Mouse (Mus musculus) adrenal gland, postnatal 25 days (tissue): ENCODE data around the gene Stard7. TPM values are rescaled to one million over a fixed set of nuclear protein-coding genes. Genes with fewer than 3 reads are reported as not detected.

ENCODE experiments used
- DNase-seq: peaks from one replicate; pipeline ENCODE4 v3.0.0; 2021; ENCODE audit warnings: mixed read lengths
- total RNA-seq: library from RNA; stranded (reverse); gene quantifications from 2 replicates; pipeline ENCODE4 v1.2.3, GENCODE M21; 2021

The Stard7 gene
- total RNA-seq, 1 experiment from 2014 or later, result 117 TPM

DNA sequence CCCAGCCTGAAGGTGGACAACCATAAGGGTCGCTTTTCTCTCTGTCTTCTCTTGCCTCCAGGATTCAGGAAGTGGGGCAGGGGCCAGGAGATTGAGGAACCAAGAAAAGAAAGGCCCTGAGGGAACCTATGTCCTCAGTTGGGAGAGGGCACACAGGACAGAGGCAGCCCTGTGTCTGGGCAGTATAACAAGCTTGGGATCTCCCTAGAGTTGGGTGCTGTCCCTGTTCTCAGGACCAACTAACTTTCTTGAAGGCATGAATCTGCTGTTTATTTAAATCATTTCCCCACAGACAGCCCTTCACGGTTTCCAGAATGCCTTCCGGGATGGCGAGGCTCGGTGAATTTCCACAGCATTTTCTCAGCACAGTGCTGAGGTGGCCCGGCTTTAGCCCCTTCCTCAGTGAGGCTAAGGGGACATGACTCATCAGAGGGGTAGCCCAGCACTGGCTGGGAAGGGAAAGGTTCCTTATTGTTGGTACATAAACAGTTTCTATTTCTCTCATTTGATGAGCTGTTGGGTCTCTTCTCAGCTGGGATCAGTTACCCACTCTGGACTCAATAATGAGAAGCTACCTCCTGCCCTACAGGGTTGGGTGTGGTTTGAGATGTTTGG lies 52.8 kb downstream of the Stard7 start:
- no peak for DNase-seq

GRCm38 (mm10) chr2:127323667-127324066 lies 53.6 kb downstream of the Stard7 start:
- DNase-seq, result no peak

- no peak for DNase-seq
These were observed 54.4 kb downstream of the Stard7 start for GRCm38 (mm10) chr2:127324456-127324855.

- no peak for DNase-seq
These were observed 58.3 kb downstream of the Stard7 start for GRCm38 (mm10) chr2:127328090-127328851.

DNA sequence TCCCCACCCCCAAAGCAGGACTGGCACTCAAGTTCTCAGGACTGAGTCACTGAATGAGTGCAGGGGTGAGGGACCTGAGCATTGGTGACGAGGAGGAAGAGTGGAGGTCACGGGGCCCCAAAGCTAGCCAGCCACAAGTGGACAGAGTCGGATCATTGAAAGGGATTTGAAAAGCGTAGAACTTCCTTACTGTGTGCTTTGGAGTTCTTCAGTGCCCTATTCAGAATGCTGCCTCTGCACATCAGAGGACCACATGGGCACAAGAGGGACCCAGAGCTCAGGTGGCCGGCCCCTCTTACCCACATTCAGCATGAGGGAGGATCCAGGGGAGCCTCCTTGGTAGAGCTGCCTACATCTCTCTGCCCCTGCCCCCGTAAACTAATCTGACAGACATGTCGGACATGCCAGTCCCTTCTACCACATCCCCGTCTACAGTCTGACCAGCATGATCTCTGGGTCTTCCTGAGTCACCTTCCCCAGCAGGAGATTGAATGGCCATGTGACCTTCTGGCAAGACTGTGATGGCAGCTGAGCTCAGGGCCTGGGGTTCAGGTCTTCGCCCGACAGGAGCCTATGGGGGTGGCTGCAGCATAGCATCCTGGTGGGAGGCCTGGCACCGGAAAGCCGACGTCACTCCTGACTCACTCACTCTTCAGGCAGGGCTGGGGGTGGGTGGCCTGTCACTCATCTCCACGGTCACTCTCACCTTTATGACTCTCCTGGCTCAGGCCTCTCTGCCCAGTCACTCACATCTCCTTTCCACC lies 63.0 kb downstream of the Stard7 start:
- DNase-seq, result no peak

DNA sequence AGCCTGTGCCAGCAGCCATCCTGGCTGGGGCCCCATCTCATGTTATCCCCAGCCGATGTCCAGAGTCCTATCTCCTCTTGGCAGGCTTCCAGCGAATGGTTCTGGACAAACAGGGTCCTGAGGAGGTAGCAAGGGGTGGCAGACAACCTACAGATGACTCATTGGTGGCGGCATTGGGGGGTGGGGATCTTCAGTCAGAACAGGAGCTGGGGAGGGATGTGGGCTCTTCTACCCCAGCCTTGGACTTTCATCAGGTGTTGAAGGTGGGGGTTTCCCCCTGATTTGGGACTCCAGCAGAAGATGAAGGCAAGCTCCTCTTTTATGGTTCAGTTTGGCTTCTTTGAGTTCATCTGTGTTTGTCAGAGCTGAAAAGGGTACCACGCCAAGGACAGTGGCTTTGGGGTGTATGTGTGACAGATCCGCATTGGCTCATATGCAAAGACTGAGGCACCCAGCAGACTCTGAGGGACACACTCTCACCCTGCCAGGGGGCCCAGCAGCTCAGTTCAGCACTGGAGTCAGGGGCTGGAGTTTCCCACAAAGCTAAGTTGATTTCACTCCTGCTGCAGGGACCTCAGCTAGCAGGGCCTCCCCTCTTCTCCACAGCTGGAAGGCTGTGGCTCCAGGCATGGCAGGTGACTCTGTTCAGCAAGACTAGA lies 64.1 kb downstream of the Stard7 start:
- DNase-seq, result no peak

DNA sequence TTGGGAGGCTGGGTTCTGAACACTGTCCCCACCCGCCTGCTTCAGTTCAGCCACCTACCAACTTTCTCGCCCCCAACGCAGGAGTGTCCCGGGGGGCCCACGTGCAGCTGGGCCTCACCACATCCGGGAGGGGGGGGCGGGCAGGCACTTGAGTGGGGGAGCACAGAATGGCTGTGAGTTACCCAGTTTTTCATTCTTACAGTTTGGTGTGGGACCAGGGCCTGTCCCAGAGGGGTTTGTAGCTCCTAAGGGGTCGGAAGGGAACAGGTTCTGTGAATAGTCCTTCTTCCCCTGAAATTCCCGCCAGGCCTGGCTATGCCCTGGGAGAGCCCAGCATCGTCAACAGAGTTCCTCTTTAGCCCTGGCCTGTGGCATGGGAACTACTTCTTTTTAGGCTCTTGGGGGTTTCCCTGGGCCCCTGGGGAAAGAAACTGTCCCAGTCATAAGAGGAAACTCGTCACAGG lies 65.1 kb downstream of the Stard7 start:
- DNase-seq, result no peak

DNA sequence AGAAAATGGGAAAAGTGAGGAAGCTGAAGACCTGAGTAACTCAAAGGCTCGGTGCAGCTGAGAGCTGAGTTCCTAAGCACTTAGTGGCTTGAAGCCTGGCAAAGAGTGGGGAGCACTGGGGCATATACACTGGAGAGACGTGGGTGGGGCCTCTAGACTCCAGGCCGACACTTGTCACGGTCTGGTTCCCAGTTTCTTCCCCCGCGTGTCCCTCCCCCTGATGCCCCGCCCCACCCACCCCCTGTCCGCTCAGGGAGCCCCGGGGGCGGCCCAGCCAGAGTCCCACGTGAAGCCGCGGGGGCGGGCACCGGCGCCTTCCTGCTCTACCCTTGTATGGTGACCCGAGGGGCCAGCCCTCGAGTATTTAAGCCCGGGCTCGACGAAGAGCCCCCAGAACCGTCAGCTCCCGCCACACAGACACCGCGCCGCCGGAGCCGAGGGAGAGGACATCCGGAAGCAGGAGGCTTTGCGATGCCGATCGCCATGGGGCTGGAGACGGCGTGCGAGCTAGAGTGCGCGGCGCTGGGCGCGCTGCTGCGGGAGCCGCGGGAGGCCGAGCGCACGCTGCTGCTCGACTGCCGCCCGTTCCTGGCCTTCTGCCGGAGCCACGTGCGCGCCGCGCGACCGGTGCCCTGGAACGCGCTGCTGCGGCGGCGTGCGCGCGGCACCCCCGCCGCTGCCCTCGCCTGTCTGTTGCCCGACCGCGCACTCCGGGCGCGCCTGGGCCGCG lies 65.9 kb downstream of the Stard7 start, which contains the start of gene Dusp2:
Gene Dusp2 (plus strand): TSS at position 393 of the 730 bp plus-strand sequence.
- peak; percentile 79 for DNase-seq

DNA sequence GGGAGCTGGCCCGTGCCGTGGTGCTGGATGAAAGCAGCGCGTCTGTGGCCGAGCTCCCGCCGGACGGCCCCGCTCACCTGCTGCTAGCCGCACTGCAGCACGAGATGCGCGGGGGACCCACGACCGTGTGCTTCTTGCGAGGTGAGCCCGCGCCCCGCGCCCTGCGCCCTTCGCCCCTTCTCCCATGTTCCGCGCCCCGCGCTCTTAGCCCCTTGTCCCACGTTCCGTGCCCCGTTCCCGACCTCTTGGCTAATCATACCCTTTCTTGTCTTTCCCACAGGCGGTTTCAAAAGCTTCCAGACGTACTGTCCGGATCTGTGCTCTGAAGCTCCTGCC lies 66.4 kb downstream of the Stard7 start:
- DNase-seq, result no peak

GRCm38 (mm10) chr2:127336885-127337284 lies 66.9 kb downstream of the Stard7 start:
- DNase-seq, result no peak

GRCm38 (mm10) chr2:127337531-127337930 lies 67.5 kb downstream of the Stard7 start:
- DNase-seq, result no peak

- no peak for DNase-seq
These were observed 68.0 kb downstream of the Stard7 start for GRCm38 (mm10) chr2:127338012-127338411.

DNA sequence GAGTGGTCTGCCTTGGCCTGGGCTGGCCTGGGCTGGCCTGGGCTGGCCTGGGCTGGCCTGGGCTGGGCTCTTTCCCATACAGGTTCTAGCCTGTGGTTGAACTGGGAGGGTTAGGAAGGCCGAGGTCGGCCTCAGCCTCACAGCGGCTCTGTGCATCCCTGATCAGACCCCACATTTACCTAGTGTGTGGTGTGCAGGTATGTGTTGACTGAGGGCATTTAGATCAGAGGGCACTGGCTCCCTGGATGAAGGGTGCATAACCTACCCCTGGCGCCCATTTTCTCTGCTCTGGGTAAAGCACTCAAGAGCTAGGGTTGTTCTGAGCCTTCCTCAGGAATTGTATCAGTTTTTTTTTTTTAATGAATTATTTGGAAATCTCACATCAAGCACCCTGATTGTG lies 68.4 kb downstream of the Stard7 start, which contains the start of gene Astl:
Gene Astl (plus strand): TSS at position 224 of the 400 bp plus-strand sequence.
- DNase-seq, result no peak

- no peak for DNase-seq
These were observed 68.8 kb downstream of the Stard7 start for GRCm38 (mm10) chr2:127338833-127339232.

DNA sequence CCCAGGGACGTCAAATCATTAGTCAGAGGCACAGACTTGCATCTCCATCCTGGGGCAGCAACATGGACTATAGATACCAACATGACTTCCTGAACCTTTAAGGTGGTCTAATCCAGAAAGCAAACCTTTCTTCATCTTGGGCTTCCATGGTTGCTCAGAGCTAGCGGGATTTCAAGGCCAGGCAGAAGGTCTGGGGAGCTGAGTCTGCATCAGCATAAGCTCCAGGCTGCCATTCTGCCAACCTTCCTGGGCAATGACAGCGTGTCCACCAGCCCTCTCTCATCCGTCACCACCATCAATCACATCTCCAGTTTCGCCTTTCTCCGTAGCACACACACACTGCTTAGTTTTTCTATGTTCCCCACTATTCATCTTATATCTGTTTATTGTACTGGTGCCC lies 69.2 kb downstream of the Stard7 start:
- no peak for DNase-seq

DNA sequence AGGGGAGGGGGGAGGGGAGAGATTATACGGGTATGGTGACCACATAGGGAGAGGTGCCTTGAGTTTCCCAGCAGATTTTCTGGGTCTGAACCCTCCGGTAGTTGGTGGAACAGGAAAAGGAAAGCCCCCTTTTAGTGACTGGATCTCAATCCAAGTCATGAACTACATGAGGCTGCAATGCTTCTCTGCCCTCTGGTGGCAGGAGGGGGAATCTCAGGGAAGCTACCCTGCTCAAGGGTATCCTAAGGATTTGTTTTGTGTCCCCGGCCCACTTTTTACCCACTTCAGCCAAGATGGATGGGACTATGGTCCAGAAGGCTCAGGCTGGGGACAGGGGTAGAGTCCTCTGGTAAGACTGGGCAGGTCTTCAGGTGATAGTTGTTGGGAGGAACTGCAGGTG lies 71.1 kb downstream of the Stard7 start:
- peak; percentile 59 for DNase-seq

DNA sequence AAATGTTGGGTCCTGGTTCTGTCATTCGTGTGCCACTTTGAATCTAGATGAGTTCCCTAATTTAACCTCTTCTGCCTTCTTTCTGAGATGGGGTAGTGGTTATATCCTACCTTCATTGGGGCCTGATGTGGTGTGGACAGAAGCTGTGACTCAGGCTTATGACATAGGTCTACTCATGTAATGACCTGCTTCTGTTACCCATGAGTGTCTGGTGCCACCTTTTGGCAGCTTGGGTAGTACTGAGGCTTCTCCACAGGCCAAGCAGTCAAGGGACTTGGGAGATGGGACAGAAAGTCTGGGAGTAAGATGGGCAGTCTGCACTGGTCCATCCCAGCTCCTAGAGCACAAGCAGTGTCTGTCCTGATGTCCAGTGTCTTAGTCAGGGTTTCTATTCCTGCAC lies 76.3 kb downstream of the Stard7 start:
- DNase-seq, result no peak

GRCm38 (mm10) chr2:127347147-127347985 lies 77.3 kb downstream of the Stard7 start:
- no peak for DNase-seq
